Mouse (Mus musculus): ENCODE results near the gene Tdrkh. TPM values are rescaled to one million over a fixed set of nuclear protein-coding genes. Genes with fewer than 3 reads are reported as not detected.

Tdrkh gene
- total and polyA plus RNA-seq, 3 experiments: not detected

- in situ Hi-C loops (cut with MboI; ENCODE audit: low pct_ligation_motif_present, low pct_unique_long_range_greater_than_20kb, low sequenced_read_pairs): no loop called here
- Histone ChIP-seq H3K9me3 (replicated peaks; ENCODE audit: low read length) (no peaks in the 10 kb centered on the region), H3K79me2 (replicated peaks; ENCODE audit: control insufficient read depth, extremely low read depth, insufficient read depth, poor library complexity, severe bottlenecking) (no peaks in the 10 kb centered on the region), H3K27me3 (replicated peaks) (no peaks in the 10 kb centered on the region), H3K9ac (ENCODE audit: insufficient read depth, low read depth) (no peak overlapping the region), H3K4me3 (replicated peaks in 1 of 3; ENCODE audit: low read depth in 2 of 3, low read length in 2 of 3, poor library complexity in 1 of 3) (no peak overlapping the region), H3K27ac (ENCODE audit: insufficient read depth, low read depth) (no peak overlapping the region), H3K4me2 (ENCODE audit: insufficient read depth, low read depth, poor library complexity, severe bottlenecking) (no peak overlapping the region), H3K4me1 (ENCODE audit: control insufficient read depth in 1 of 2, insufficient read depth in 2 of 2) (peaks cover 0 to 19% of the 10 kb centered on the region in 2 experiments; a peak in 3 of 4 replicates), H3K36me3 (replicated peaks in 1 of 2; ENCODE audit: control insufficient read depth in 1 of 2, insufficient read depth in 1 of 2, low read length in 1 of 2) (peaks cover 0 to 2% of the 10 kb centered on the region in 2 experiments)
- no peak for DNase-seq (ENCODE audit: extremely low read depth)
- TF ChIP-seq ZC3H11A (IDR thresholded peaks at IDR 0.05; ENCODE audit: low read depth, low read length) (no peak), E2F4 (IDR thresholded peaks at IDR 0.05; ENCODE audit: insufficient replicate concordance, low read depth, low read length) (no peak), NELFE (IDR thresholded peaks at IDR 0.05; ENCODE audit: low read depth, low read length) (no peak), SIN3A (IDR thresholded peaks at IDR 0.05; ENCODE audit: low read length) (no peak), MXI1 (IDR thresholded peaks at IDR 0.05; ENCODE audit: low read depth, low read length) (no peak), POLR2AphosphoS2 (IDR thresholded peaks at IDR 0.05; ENCODE audit: low read depth, low read length) (no peak), ZNF384 (IDR thresholded peaks at IDR 0.05; ENCODE audit: low read depth, low read length) (no peak), RAD21 (IDR thresholded peaks at IDR 0.05; ENCODE audit: low read depth, low read length) (no peak), NRF1 (IDR thresholded peaks at IDR 0.05; ENCODE audit: low read depth, low read length) (no peak), HCFC1 (IDR thresholded peaks at IDR 0.05; ENCODE audit: low read depth, low read length) (no peak)
- dilution Hi-C loops (cut with MboI; ENCODE audit: extremely low pct_ligation_motif_present, extremely low pct_unique_long_range_greater_than_20kb, low sequenced_read_pairs): no loop called here
Observed at GRCm38 (mm10) chr3:94393049-94393448, 20.0 kb upstream of the Tdrkh start.

DNA sequence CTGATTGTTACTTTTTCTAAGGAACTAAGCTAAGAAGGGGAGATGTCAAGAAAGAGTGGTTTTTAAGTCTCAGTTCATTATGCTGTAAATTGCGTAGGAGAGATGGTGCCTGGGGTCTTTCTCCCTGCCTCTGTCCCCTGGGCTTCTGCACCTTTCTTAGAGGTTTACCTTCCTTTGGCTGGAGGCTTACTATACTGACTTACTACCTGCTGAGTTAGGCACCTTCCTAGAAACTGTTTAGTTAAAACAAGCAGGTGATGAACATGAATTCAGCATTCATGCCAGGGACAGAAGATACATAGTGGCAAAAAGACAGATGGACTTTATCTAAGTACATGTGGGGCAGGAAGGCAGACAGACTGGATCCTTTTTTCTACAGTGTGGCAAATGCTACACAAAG lies 16.7 kb upstream of the Tdrkh start:
- Histone ChIP-seq H3K27me3 (replicated peaks) (peaks cover 5% of the 10 kb centered on the region), H3K4me1 (ENCODE audit: control insufficient read depth in 1 of 2, insufficient read depth in 2 of 2) (peaks cover 0 to 4% of the 10 kb centered on the region in 2 experiments; a peak in 1 of 4 replicates), H3K4me2 (ENCODE audit: insufficient read depth, low read depth, poor library complexity, severe bottlenecking) (no peak overlapping the region), H3K79me2 (replicated peaks; ENCODE audit: control insufficient read depth, extremely low read depth, insufficient read depth, poor library complexity, severe bottlenecking) (no peaks in the 10 kb centered on the region), H3K9me3 (replicated peaks; ENCODE audit: low read length) (no peaks in the 10 kb centered on the region), H3K4me3 (replicated peaks in 1 of 3; ENCODE audit: low read depth in 2 of 3, low read length in 2 of 3, poor library complexity in 1 of 3) (no peak overlapping the region), H3K9ac (ENCODE audit: insufficient read depth, low read depth) (no peak overlapping the region), H3K36me3 (replicated peaks in 1 of 2; ENCODE audit: control insufficient read depth in 1 of 2, insufficient read depth in 1 of 2, low read length in 1 of 2) (no peaks in the 10 kb centered on the region), H3K27ac (ENCODE audit: insufficient read depth, low read depth) (no peak overlapping the region)
- DNase-seq (ENCODE audit: extremely low read depth): no peak
- in situ Hi-C loops (cut with MboI; ENCODE audit: low pct_ligation_motif_present, low pct_unique_long_range_greater_than_20kb, low sequenced_read_pairs): no loop called here
- dilution Hi-C loops (cut with MboI; ENCODE audit: extremely low pct_ligation_motif_present, extremely low pct_unique_long_range_greater_than_20kb, low sequenced_read_pairs): no loop called here
- TF ChIP-seq ZKSCAN1 (IDR thresholded peaks at IDR 0.05; ENCODE audit: borderline replicate concordance, low read depth, low read length) (no peak), HCFC1 (IDR thresholded peaks at IDR 0.05; ENCODE audit: low read depth, low read length) (no peak), ELF1 (IDR thresholded peaks at IDR 0.05; ENCODE audit: low read depth, low read length) (no peak), USF1 (IDR thresholded peaks at IDR 0.05; ENCODE audit: low read depth, low read length) (no peak), JUN (IDR thresholded peaks at IDR 0.05; ENCODE audit: insufficient read depth, low read depth, low read length) (no peak), NRF1 (IDR thresholded peaks at IDR 0.05; ENCODE audit: low read depth, low read length) (no peak), MAZ (IDR thresholded peaks at IDR 0.05; ENCODE audit: low read depth, low read length) (no peak)
